Mouse (Mus musculus) NIH3T3 (cell line): ENCODE data around the gene Stoml3.
A peak's percentile ranks its signal among the peaks of the same experiment; 100 is the strongest.

Source experiments
- DNase-seq: peaks from one replicate; pipeline ENCODE4 v3.0.0-alpha.2; 2012; ENCODE audit warnings: low read depth

Stoml3 gene

GRCm38 (mm10) chr3:53488353-53488752 lies at the start of gene Stoml3:
Gene Stoml3 (plus strand): TSS chr3:53488653.
- no peak for DNase-seq

DNA sequence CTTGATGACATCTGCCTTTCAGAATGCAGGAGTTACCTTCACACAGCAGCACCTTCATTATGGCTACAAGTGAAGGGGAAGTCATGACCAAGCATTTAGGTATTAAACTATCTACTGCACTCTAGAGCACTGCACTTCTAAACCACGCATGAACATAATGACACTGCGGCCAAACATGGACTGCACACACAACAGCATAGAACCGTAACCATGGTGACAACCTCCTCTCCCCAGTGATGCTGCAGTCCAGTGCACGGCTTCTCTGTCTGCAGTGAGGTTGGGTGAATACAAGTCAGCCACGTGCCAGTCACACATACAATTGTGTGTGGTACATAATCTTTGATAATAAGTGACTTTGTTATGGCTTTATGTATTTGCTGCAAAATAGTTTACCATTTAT lies 42.9 kb upstream of the Stoml3 start:
- no peak for DNase-seq

DNA sequence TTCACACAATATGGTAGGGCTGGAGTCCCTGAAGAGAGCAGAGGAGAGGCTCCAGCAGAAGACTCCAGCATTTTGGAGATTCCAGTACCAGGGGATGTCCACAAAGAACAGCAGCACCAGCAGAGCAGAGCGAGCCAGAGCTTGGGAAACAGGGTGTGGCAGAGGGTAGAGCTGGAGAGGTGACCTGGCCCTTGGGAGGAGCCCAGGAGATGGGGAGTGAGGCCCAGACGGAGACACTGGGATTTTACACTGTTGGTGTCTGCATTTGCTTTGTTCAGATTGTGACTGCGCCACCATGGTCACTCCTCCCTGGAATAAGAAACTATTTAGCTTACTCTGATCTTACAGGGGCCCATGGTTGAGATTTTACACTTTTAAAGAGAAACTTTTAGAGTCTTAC lies 41.7 kb upstream of the Stoml3 start:
- DNase-seq, result no peak

- peak; percentile 94 for DNase-seq
These were observed 40.2 kb upstream of the Stoml3 start for GRCm38 (mm10) chr3:53448208-53448607.

- no peak for DNase-seq
These were observed 37.8 kb upstream of the Stoml3 start for GRCm38 (mm10) chr3:53450666-53451065.

- DNase-seq, result no peak
These were observed 36.1 kb upstream of the Stoml3 start for GRCm38 (mm10) chr3:53452351-53452750.

DNA sequence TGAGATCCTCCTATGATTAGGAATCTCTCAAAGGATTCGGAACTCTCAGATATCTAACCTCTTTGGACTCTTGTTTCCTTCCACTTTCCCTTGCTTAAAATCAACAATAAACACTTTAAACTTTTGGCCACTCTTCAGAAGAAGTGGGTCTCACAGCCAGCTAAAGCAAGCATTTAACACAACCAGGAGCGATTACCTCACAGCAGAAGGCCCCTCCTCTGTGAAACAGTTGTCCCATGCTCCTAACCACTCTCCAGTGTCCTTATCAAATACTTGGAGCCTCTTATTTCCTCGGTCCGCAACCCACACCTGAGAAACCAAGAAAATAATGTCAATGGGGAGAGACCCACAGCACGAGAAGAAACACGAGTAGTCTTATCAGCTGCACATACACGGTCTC lies 35.1 kb upstream of the Stoml3 start:
- no peak for DNase-seq

DNA sequence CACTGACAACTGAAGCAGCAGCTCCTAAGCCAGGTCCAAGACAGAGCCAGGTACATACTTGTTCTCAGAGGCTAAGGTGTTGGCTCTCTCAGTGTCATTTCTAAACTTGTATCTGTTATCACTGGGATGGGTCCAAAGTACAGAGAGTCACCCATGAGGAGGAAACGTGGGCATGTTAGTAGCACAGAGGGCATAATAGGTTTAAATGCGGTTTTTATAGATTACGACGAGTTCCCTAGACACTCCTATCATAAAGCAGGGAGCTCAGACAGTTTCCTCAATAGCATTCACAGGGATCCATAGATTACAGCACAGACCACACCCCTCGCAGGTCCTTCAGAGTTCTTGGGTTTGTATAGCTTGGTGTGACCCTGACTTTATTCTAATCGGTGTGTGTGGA lies 34.4 kb upstream of the Stoml3 start:
- no peak for DNase-seq

DNA sequence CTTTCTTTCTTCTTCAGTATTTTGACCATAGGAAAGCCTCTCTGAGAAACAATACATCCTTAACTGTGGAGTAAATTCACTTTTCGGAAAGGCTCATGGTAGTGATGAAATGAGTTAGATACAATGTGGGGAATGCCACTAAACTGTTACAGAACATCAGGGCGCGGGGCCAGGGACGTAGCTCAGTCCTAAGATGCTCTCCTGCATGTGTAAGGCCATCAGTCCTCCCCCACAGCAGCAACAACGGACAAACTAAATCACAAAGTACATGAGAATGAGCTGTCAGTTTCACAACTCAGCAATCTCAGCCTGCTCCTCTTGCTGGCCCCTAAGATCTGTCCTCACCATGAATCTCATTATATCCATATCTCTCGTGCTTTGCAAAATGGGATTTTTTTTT lies 33.9 kb upstream of the Stoml3 start:
- no peak for DNase-seq

DNA sequence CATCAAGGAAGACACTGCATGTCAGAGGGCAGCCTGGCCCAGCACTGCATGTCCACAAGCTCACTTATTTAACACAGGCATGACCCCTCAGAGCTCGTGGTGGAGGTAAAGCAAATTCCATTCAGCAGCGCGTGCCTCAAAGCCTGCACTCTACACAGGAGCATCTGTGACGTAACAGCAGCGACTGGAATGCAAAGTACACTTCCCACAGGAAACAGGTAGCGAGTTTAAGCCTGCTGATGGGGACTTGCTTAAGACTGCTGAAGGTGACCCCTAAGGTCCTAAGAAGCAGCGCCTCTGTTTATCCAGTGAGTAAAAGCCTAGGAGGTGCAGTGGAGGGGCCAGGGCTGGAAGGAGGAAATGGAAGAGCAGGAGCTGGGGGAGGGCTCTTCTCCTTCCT lies 33.5 kb upstream of the Stoml3 start:
- no peak for DNase-seq

DNA sequence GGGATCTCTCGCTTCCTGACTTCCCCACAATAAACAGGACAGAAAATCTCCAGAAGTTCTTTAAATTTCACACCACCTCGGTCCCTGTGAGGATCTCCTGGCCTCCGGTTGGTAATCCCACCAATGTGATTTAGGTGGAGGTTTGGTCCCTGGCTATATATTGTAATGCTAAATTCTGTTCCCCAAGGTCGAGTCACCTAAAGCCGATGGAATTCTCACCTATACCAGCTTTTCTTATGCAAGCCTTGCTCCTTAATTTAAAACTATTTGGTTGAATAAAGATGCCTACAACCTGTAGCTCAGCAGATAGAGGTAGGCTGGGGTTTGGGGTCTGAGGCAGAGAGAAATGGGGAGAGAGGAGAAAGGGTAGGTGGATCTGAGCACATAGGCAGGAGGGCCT lies 30.7 kb upstream of the Stoml3 start:
- DNase-seq, result no peak

DNA sequence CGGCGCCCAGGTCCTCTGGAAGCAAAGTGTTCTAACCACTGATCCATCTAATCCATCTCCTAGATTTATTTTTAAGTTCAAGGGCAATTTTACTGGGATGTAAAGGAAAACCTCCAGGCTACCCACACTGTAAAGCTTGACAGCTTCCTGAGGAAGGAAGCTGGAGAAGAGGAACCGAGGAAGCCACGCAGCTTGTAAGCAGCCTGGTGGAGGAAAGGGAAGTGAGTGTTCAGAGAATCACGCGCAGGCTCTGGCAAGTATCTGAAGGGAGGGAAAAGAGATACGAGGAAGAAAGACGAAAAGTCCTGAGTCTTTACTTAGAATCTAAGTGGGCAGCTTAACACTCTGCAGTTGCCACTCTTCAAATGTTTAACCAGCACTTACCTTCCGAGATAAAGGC lies 28.3 kb upstream of the Stoml3 start:
- no peak for DNase-seq

GRCm38 (mm10) chr3:53462701-53463045 lies 25.8 kb upstream of the Stoml3 start:
- DNase-seq, result no peak

DNA sequence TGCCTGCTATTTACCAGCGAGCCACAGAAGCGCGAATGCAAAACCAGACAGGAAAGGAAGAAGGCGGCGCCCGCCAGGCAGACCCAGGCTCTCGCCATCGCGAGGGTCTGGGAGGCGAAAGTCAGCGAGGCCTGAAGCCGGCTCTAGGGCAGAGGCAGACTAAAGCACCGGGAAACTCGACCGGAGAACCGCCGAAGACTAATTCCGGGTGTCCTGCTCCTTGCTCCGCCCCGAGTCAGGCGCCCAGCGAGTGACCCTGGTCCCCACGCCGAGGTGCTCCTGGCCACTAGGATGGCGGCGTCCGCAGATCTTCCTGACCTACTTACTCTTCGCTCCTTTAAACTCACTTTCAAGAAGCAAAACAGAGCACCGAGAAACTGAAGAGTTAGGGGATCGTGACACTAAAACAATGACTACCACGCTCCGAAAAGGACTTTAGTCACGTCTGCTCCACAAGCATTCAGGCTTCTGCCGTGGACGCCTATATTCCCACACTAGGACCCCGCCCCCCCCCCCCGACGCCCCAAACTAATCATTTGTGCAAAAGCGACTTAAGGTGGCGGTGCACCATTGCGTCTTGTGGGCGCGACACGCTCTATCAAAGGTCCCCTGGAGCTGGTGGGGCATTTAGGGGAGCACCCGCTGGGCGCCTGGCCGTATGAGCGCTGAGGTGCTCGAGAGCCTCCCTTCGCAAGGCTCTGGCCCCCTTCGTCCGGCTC lies 25.2 kb upstream of the Stoml3 start, which contains the start of the genes Nhlrc3 and Proser1:
Nhlrc3 (minus strand) TSS at position 287 of the 719 bp plus-strand sequence.
Proser1 (plus strand) TSS at position 621 of the 719 bp plus-strand sequence.
- DNase-seq, result peak; percentile 98

- DNase-seq, result no peak
These were observed 24.7 kb upstream of the Stoml3 start for GRCm38 (mm10) chr3:53463765-53464114.

GRCm38 (mm10) chr3:53464146-53464698 lies 24.2 kb upstream of the Stoml3 start:
- peak; percentile 26 for DNase-seq

DNA sequence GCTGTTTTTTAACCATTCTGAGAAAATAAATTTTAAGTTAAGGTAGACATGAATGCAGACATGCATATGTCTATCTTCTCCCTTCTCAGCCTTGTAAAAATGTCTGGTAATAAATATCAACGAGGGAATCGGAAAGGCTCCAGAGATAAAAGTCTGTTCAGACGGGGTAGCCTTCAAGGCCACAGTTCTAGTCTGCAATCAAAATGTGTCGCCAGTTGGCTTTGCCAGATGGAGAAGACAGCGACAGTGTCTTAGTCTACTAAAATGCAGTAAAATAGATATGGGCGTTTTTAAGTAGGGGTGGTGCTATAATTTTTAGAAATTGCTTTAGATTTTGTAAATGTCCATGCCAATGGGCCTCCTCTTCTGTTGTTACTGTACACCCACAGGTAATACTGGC lies 23.1 kb upstream of the Stoml3 start:
- no peak for DNase-seq

- no peak for DNase-seq
These were observed 22.0 kb upstream of the Stoml3 start for GRCm38 (mm10) chr3:53466481-53466880.

- DNase-seq, result no peak
These were observed 21.1 kb upstream of the Stoml3 start for GRCm38 (mm10) chr3:53467356-53467755.

- no peak for DNase-seq
These were observed 18.8 kb upstream of the Stoml3 start for GRCm38 (mm10) chr3:53469650-53470049.

GRCm38 (mm10) chr3:53472061-53472460 lies 16.4 kb upstream of the Stoml3 start:
- no peak for DNase-seq

- no peak for DNase-seq
These were observed 14.3 kb upstream of the Stoml3 start for GRCm38 (mm10) chr3:53474179-53474578.

- peak; percentile 56 for DNase-seq
These were observed 12.6 kb upstream of the Stoml3 start for GRCm38 (mm10) chr3:53475889-53476288.

GRCm38 (mm10) chr3:53477468-53477867 lies 11.0 kb upstream of the Stoml3 start:
- no peak for DNase-seq
